Mouse (Mus musculus) layer of hippocampus, adult 9-10 months (tissue): ENCODE measurements around the gene Entpd5.

Experiments
- DNase-seq: peaks from one replicate; pipeline ENCODE4 v3.0.0; 2022; ENCODE audit warnings: low spot score

Gene Entpd5

GRCm38 (mm10) chr12:84408819-84409507 is at the start of gene Entpd5, which contains the start of gene Bbof1:
Gene Entpd5, minus strand, starts transcription at chr12:84409029.
Gene Bbof1, plus strand, starts transcription at chr12:84409071.
- DNase-seq, result peak; percentile 58

GRCm38 (mm10) chr12:84456911-84457310 is 48.1 kb upstream of the Entpd5 start:
- no peak for DNase-seq

GRCm38 (mm10) chr12:84451801-84452200 is 43.0 kb upstream of the Entpd5 start:
- DNase-seq, result no peak

- peak; percentile 99 for DNase-seq
Observed at GRCm38 (mm10) chr12:84450718-84451646, 42.2 kb upstream of the Entpd5 start, which contains the start of the genes Aldh6a1 and Lin52. Gene Aldh6a1, minus strand, starts transcription at chr12:84451004. Gene Lin52, plus strand, starts transcription at chr12:84451422.

- no peak for DNase-seq
Observed at GRCm38 (mm10) chr12:84450351-84450717, 41.5 kb upstream of the Entpd5 start.

- DNase-seq, result no peak
Observed at GRCm38 (mm10) chr12:84449887-84450286, 41.1 kb upstream of the Entpd5 start.

- no peak for DNase-seq
Observed at GRCm38 (mm10) chr12:84448181-84448580, 39.4 kb upstream of the Entpd5 start.

GRCm38 (mm10) chr12:84447386-84447785 is 38.6 kb upstream of the Entpd5 start:
- no peak for DNase-seq

GRCm38 (mm10) chr12:84442526-84442925 is 33.7 kb upstream of the Entpd5 start:
- no peak for DNase-seq

GRCm38 (mm10) chr12:84438697-84439096 is 29.9 kb upstream of the Entpd5 start:
- DNase-seq, result no peak

GRCm38 (mm10) chr12:84429825-84430224 is 21.0 kb upstream of the Entpd5 start:
- no peak for DNase-seq

- no peak for DNase-seq
Observed at GRCm38 (mm10) chr12:84423990-84424389, 15.2 kb upstream of the Entpd5 start.

- no peak for DNase-seq
Observed at GRCm38 (mm10) chr12:84417605-84417922, 8.7 kb upstream of the Entpd5 start.

- DNase-seq, result peak; percentile 51
Observed at GRCm38 (mm10) chr12:84416834-84417604, 8.2 kb upstream of the Entpd5 start, which contains the start of gene Rnf113a2. Gene Rnf113a2, plus strand, starts transcription at chr12:84417196.

GRCm38 (mm10) chr12:84407874-84408818 is 683 bp downstream of the Entpd5 start:
- no peak for DNase-seq

GRCm38 (mm10) chr12:84407259-84407658 is 1.6 kb downstream of the Entpd5 start:
- DNase-seq, result no peak

GRCm38 (mm10) chr12:84404541-84404940 is 4.3 kb downstream of the Entpd5 start:
- DNase-seq, result no peak

GRCm38 (mm10) chr12:84402923-84403322 is 5.9 kb downstream of the Entpd5 start:
- no peak for DNase-seq

GRCm38 (mm10) chr12:84400653-84401052 is 8.2 kb downstream of the Entpd5 start:
- no peak for DNase-seq

GRCm38 (mm10) chr12:84400068-84400467 is 8.8 kb downstream of the Entpd5 start:
- no peak for DNase-seq

- DNase-seq, result no peak
Observed at GRCm38 (mm10) chr12:84399663-84400062, 9.2 kb downstream of the Entpd5 start.
